Mouse (Mus musculus) liver, embryonic 14.5 days (tissue): ENCODE data around the gene Cul4a. TPM values are rescaled to one million over a fixed set of nuclear protein-coding genes. Genes with fewer than 3 reads are reported as not detected.

ENCODE experiments used
- ATAC-seq: fragments of 200-750 bp; cut with Nextera tagmentation; 2 replicates; pipeline ENCODE4 v1.8.0; 2017; ENCODE audit warnings: moderate number of reproducible peaks, mild to moderate bottlenecking, moderate library complexity; ENCODE audit not compliant: insufficient read depth
- DNase-seq, 3 experiments: peaks; one replicate each; pipeline ENCODE4 v3.0.0-alpha.2; 2012 to 2013; ENCODE audit warnings: low read depth in 3 of 3, low spot score in 3 of 3
- H3K27ac ChIP-seq: fragments of 300-500 bp; sonication (generic); 2 replicates; pipeline ENCODE4 v1.5.1; 2014; ENCODE audit warnings: moderate library complexity, mild to moderate bottlenecking, control low read depth, inconsistent platforms
- H3K27me3 ChIP-seq: fragments of 300-500 bp; sonication (generic); 2 replicates; pipeline ENCODE4 v1.6.1; 2014; ENCODE audit warnings: mild to moderate bottlenecking, low read length, moderate library complexity; ENCODE audit not compliant: control insufficient read depth, insufficient read depth
- H3K36me3 ChIP-seq: fragments of 300-500 bp; sonication (generic); replicated peaks from 2 replicates; pipeline ENCODE4 v1.6.1; 2014; ENCODE audit warnings: low read depth; ENCODE audit not compliant: control insufficient read depth, insufficient read depth
- H3K4me1 ChIP-seq, 2 experiments: fragments of 200-500 bp in 1 of 2; fragments of 300-500 bp in 1 of 2; sonication (generic) in 1 of 2; replicated peaks; 2 replicates each; pipeline ENCODE4 v1.6.1; 2012 to 2014; ENCODE audit warnings: antibody characterized with exemption in 1 of 2, inconsistent platforms in 1 of 2, low read length in 1 of 2; ENCODE audit not compliant: control insufficient read depth in 2 of 2, insufficient read depth in 2 of 2
- H3K4me2 ChIP-seq: fragments of 300-500 bp; sonication (generic); 2 replicates; pipeline ENCODE4 v1.6.1; 2014; ENCODE audit warnings: low read depth, mild to moderate bottlenecking, control low read depth, moderate library complexity
- H3K4me3 ChIP-seq, 2 experiments: fragments of 200-500 bp in 1 of 2; fragments of 300-500 bp in 1 of 2; sonication (generic) in 1 of 2; 2 replicates each; pipeline ENCODE4 v1.5.1; 2012 to 2014; ENCODE audit warnings: low read depth in 2 of 2, low read length in 2 of 2, mild to moderate bottlenecking in 2 of 2, control low read depth in 1 of 2, inconsistent platforms in 1 of 2, moderate library complexity in 1 of 2; ENCODE audit not compliant: insufficient read depth in 1 of 2
- H3K9ac ChIP-seq: fragments of 300-500 bp; sonication (generic); replicated peaks from 2 replicates; pipeline ENCODE4 v1.6.1; 2014; ENCODE audit warnings: mild to moderate bottlenecking, control low read depth, moderate library complexity
- H3K9me3 ChIP-seq: fragments of 300-500 bp; sonication (generic); 2 replicates; pipeline ENCODE4 v1.6.1; 2016; ENCODE audit warnings: low read length, mixed read lengths; ENCODE audit not compliant: control insufficient read depth
- CTCF ChIP-seq: IDR thresholded peaks from 2 replicates; pipeline ENCODE4 v1.5.1; 2016; ENCODE audit warnings: antibody characterized with exemption, low read depth, control low read depth
- EP300 ChIP-seq: IDR thresholded peaks from 2 replicates; pipeline ENCODE4 v1.6.1; 2016; ENCODE audit warnings: antibody characterized with exemption, low read depth
- WGBS: fragments of 180-500 bp; shearing (Covaris S2); extraction: QIAGEN DNeasy Blood & Tissue Kit; methylation state at CpG from one replicate; pipeline ENCODE4 v1.1.7; 2014; ENCODE audit not compliant: insufficient replicate concordance; 5-methylcytosine and 5-hydroxymethylcytosine counted together
- polyA plus RNA-seq, 2 experiments: library from polyadenylated mRNA; depleted of rRNA in 1 of 2; stranded (reverse) in 1 of 2; unstranded in 1 of 2; fragments of >200 nt; fragmentation: Nextera tagmentation in 1 of 2; extraction: Ambion mirVana in 1 of 2; gene quantifications; 2 replicates each; pipeline versions ENCODE4 v1.2.1 to v1.2.3; 2012 to 2014

Cul4a gene
- polyA plus RNA-seq, 2 experiments: 48.5 to 68.8 TPM

DNA sequence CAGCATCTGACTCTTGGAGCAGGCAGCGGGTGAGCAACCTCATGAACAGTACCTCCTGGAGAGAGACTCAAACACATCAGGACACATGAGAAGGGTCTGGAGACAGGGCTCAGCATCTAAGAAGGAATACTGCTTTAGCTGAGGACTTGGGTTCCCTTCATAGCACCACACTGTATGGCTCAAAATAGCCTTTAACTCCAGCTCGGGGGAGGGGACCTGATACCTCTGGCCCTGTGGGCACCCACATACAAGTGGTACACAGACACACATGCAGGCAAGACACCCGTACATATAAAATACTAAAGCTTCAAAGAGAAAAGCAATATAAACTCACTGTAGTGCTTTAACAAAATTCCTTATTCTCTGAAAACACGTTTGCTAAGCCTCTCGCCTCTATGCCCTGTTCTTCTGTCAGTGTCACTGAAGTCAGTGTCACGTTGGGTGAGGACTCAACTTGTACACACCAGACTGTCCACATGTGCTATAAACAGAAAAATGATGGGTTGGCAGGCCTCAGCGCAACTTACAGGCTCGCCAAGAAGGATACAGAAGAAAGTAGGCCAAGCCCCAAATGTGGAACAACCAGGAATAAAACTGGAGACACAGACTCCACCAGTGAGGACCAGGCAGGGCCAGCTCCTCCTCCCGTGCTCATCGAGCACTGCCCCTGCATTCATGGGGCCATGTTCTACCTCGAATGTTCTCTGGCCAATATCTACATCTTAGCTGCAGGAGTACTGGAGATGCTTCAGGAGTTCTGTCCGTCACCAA, 51.1 kb downstream of the Cul4a start:
- no peak overlapping the region for H3K9ac ChIP-seq
- TF ChIP-seq EP300 (no peak), CTCF (no peak)
- H3K4me1 ChIP-seq: peaks cover 11 to 14% of the 10 kb centered on the region in 2 experiments
- 66% methylated on average over 12 of the region's 12 CpGs for WGBS
- DNase-seq (no peak), ATAC-seq (no peak)
- H3K4me2 ChIP-seq: no peak overlapping the region
- H3K27me3 ChIP-seq: no peaks in the 10 kb centered on the region
- no peak overlapping the region for H3K4me3 ChIP-seq
- no peaks in the 10 kb centered on the region for H3K36me3 ChIP-seq
- no peak overlapping the region for H3K27ac ChIP-seq
- H3K9me3 ChIP-seq: no peaks in the 10 kb centered on the region

DNA sequence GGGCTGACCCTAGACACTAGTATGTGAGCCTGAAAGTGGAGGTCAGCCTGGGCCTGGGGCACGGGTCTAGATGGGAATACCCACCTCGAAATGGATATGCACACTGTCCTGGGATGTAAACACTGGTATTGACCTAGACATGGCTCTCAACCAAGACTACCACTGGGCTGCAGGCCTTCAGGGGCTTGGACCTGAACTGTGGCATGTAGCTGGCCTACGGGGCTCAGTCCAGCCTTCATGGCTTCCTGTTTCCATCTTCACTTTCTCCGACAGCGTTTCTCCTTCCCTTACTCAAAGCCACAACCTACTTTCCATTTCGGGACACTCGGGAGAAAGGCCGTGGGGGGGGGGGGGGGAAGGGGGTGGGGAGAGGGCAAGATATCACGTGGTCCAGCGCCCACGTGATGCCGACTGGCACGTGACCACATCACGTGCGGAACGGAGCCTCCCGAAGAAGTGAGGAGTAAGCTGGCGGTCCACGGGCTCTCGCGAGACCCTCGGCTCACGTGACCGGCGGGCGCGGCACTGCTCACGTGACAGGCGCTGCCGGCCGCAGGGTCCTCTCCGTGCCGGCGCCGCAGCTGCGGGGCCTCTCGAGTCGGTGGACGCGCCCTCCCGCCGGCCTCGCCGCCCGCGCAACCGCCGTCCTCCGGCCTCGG, 53.4 kb downstream of the Cul4a start, which contains the start of gene Lamp1:
Gene Lamp1, plus strand, starts transcription at position 444 of the 659 bp plus-strand sequence.
- H3K4me3 ChIP-seq: peak within 1 kb of the TSS; percentile 83 to 93
- peak within 1 kb of the TSS; percentile 92 for H3K9ac ChIP-seq
- no peaks in the 10 kb centered on the region for H3K9me3 ChIP-seq
- no peaks in the 10 kb centered on the region for H3K27me3 ChIP-seq
- ATAC-seq (peak; percentile 85), DNase-seq (peak; percentile 91 to 94 (median 91))
- H3K27ac ChIP-seq: peak within 1 kb of the TSS; percentile 60
- peaks cover 30 to 36% of the 10 kb centered on the region in 2 experiments for H3K4me1 ChIP-seq
- WGBS: under 1% methylated on average over 34 of the region's 50 CpGs
- no peaks in the 10 kb centered on the region; the same call in 1 of the 2 replicates for H3K36me3 ChIP-seq
- no peak for TF ChIP-seq CTCF
- peak; percentile 81 for TF ChIP-seq EP300
- H3K4me2 ChIP-seq: peak within 1 kb of the TSS; percentile 86

DNA sequence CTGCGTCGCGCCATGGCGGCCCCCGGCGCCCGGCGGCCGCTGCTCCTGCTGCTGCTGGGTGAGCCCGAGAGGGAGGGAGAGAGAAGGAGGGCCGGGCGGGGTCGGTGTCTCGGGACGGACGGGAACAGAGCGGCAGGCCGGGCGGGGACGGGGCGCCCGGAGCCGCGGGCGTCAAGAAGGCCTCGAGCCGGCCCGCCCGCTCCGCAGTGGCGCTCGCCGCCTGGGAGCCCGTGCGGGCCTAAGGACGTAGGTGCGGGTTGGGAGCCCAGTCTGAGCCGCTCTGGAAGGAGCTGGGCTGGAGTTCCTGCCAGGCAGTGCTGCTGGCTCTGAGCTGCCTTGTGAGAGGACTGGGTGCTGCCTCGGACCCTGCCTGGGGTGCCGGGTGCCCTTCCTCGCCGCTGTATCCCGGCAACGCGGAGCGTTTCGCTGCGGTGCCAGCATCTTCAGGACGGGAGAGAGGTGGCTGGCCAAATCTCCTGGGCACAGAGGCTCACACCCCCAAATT, 54.0 kb downstream of the Cul4a start:
- no peaks in the 10 kb centered on the region; the same call in 1 of the 2 replicates for H3K36me3 ChIP-seq
- peaks cover 36 to 42% of the 10 kb centered on the region in 2 experiments for H3K4me1 ChIP-seq
- WGBS: 1% methylated on average over 48 of the region's 49 CpGs
- ATAC-seq (peak; percentile 73), DNase-seq (peak in 1 of 3 experiments; percentile 26)
- no peak for TF ChIP-seq EP300
- TF ChIP-seq CTCF: no peak
- H3K9me3 ChIP-seq: no peaks in the 10 kb centered on the region
- peak overlapping the region; percentile 83 to 93 for H3K4me3 ChIP-seq
- H3K4me2 ChIP-seq: peak overlapping the region; percentile 86
- H3K27ac ChIP-seq: peak overlapping the region; percentile 60
- H3K9ac ChIP-seq: peak overlapping the region; percentile 92
- no peaks in the 10 kb centered on the region for H3K27me3 ChIP-seq

DNA sequence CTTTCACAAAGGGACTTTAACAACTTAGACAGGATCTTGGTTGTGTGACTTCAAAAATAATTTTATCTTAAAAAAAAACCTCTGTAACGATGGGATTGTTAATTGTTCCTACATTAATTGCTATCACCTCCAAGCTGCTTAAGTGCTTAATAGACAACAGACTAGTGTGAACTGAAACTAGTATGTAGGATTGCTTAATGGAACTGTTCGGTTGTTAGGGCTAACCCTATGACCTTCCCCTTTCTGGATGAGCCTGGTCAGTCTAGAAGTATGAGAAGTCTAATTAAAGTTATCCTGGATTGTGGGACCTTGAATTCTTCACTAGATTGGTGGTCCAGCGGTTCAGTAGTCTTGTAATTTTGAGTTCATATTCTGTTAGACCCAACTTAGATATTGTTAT, 55.3 kb downstream of the Cul4a start:
- H3K9ac ChIP-seq: peak overlapping the region; percentile 92
- ATAC-seq: no peak
- H3K9me3 ChIP-seq: no peaks in the 10 kb centered on the region
- H3K36me3 ChIP-seq: peaks cover 4% of the 10 kb centered on the region
- no peaks in the 10 kb centered on the region for H3K27me3 ChIP-seq
- no peak overlapping the region for H3K27ac ChIP-seq
- 66% methylated on average over 3 of the region's 3 CpGs for WGBS
- peaks cover 36 to 42% of the 10 kb centered on the region in 2 experiments for H3K4me1 ChIP-seq
- H3K4me2 ChIP-seq: peak overlapping the region; percentile 86
- H3K4me3 ChIP-seq: peak overlapping the region; percentile 83 to 93
- TF ChIP-seq EP300: no peak
- no peak for TF ChIP-seq CTCF
- DNase-seq: no peak

DNA sequence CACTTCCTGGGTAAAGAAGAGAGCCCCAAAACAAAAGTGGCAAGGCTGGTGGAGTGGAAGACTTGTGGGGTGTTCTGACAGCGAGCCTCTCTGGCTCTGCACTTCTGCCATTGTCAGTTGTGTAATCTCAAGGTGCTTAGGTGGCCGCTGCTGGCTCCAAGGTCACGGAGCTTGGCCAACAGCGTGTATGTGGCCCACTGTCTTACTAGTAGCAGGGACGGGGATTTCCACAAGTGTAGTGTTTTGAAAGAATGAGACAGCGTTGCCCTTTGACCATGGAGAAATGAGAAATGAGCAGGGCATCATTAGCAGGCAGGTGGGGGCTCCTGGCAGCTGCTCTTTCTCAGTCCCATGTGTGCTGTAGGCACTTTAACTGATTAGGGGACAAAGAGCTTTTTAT, 56.7 kb downstream of the Cul4a start:
- no peak for TF ChIP-seq EP300
- no peak for TF ChIP-seq CTCF
- no peak for ATAC-seq
- Histone ChIP-seq H3K4me1 (peaks cover 36 to 42% of the 10 kb centered on the region in 2 experiments), H3K4me3 (0 out of 4 replicates have a peak overlapping the region, but pooled peaks of 1 of the 2 experiments have one; percentile 8), H3K9ac (no peak overlapping the region; the same call in 1 of the 2 replicates), H3K27me3 (no peaks in the 10 kb centered on the region), H3K27ac (no peak overlapping the region; the same call in 1 of the 2 replicates), H3K4me2 (peak overlapping the region; percentile 38; the same call in 1 of the 2 replicates), H3K9me3 (no peaks in the 10 kb centered on the region), H3K36me3 (peaks cover 16% of the 10 kb centered on the region)
- DNase-seq: no peak
- 77% methylated on average over 6 of the region's 6 CpGs for WGBS
